Mouse (Mus musculus) stomach, postnatal 0 days (tissue): ENCODE measurements around the gene Mrnip. TPM values are rescaled to one million over a fixed set of nuclear protein-coding genes. Genes with fewer than 3 reads are reported as not detected.

Experiments used
- ATAC-seq: fragments of 200-750 bp; cut with Nextera tagmentation; 2 replicates; pipeline ENCODE4 v1.8.0; 2017; ENCODE audit not compliant: low FRiP score, low TSS enrichment
- DNase-seq: peaks from one replicate; pipeline ENCODE4 v3.0.0-alpha.2; 2016; ENCODE audit warnings: low spot score
- H3K27ac ChIP-seq: fragments of 300-500 bp; sonication (generic); replicated peaks from 2 replicates; pipeline ENCODE4 v1.5.1; 2014; ENCODE audit warnings: mild to moderate bottlenecking, control low read depth
- H3K27me3 ChIP-seq: fragments of 300-500 bp; sonication (generic); 2 replicates; pipeline ENCODE4 v1.6.1; 2014; ENCODE audit warnings: low read length; ENCODE audit not compliant: control insufficient read depth, insufficient read depth
- H3K36me3 ChIP-seq: fragments of 300-500 bp; sonication (generic); 2 replicates; pipeline ENCODE4 v1.6.1; 2014; ENCODE audit warnings: low read length, mixed read lengths; ENCODE audit not compliant: control insufficient read depth, insufficient read depth
- H3K4me1 ChIP-seq: fragments of 300-500 bp; sonication (generic); replicated peaks from 2 replicates; pipeline ENCODE4 v1.6.1; 2014; ENCODE audit warnings: antibody characterized with exemption; ENCODE audit not compliant: control insufficient read depth, insufficient read depth
- H3K4me2 ChIP-seq: fragments of 300-500 bp; sonication (generic); replicated peaks from 2 replicates; pipeline ENCODE4 v1.6.1; 2014; ENCODE audit warnings: low read depth, mild to moderate bottlenecking, control low read depth, moderate library complexity
- H3K4me3 ChIP-seq: fragments of 300-500 bp; sonication (generic); 2 replicates; pipeline ENCODE4 v1.5.1; 2014; ENCODE audit warnings: low read depth, low read length, control low read depth
- H3K9ac ChIP-seq: fragments of 300-500 bp; sonication (generic); 2 replicates; pipeline ENCODE4 v1.6.1; 2014; ENCODE audit warnings: mild to moderate bottlenecking, low read length, control low read depth, mixed read lengths
- H3K9me3 ChIP-seq: fragments of 300-500 bp; sonication (generic); 2 replicates; pipeline ENCODE4 v1.6.1; 2016; ENCODE audit warnings: low read length; ENCODE audit not compliant: control insufficient read depth
- CTCF ChIP-seq: IDR thresholded peaks from 2 replicates; pipeline ENCODE4 v1.5.1; 2016; ENCODE audit warnings: antibody characterized with exemption, low read depth, mild to moderate bottlenecking, moderate library complexity
- EP300 ChIP-seq: optimal IDR thresholded peaks from 2 replicates; pipeline ENCODE3; 2016; ENCODE audit warnings: antibody characterized with exemption
- WGBS: fragments of 180-500 bp; shearing (Covaris S2); extraction: QIAGEN DNeasy Blood & Tissue Kit; methylation state at CpG from one replicate; pipeline ENCODE4 v1.1.7; 2014; 5-methylcytosine and 5-hydroxymethylcytosine counted together
- polyA plus RNA-seq: library from polyadenylated mRNA; unstranded; fragments of >200 nt; fragmentation: Nextera tagmentation; extraction: Ambion mirVana; gene quantifications from 2 replicates; pipeline ENCODE4 v1.2.1, GENCODE M21; 2015

The Mrnip gene
- polyA plus RNA-seq, 1 experiment from 2014 or later, result 6.1 TPM

- no peak for DNase-seq
- Histone ChIP-seq H3K4me1 (no peaks in the 10 kb centered on the region), H3K27me3 (no peaks in the 10 kb centered on the region), H3K9ac (no peak overlapping the region), H3K27ac (no peak overlapping the region), H3K4me2 (no peak overlapping the region), H3K9me3 (no peaks in the 10 kb centered on the region), H3K36me3 (peaks cover 8% of the 10 kb centered on the region; the same call in 1 of the 2 replicates), H3K4me3 (no peak overlapping the region)
- ATAC-seq, result no peak
- no peak for TF ChIP-seq CTCF
- no peak for TF ChIP-seq EP300
- 60% methylated on average over 10 of the region's 10 CpGs for WGBS
These were observed 39.9 kb upstream of the Mrnip start for GRCm38 (mm10) chr11:50134136-50134859.

GRCm38 (mm10) chr11:50138206-50138822 lies 35.9 kb upstream of the Mrnip start:
- peaks cover 19% of the 10 kb centered on the region for H3K36me3 ChIP-seq
- no peak overlapping the region for H3K4me2 ChIP-seq
- H3K4me3 ChIP-seq, result no peak overlapping the region
- 44% methylated on average over 10 of the region's 10 CpGs for WGBS
- ATAC-seq (peak; percentile 36), DNase-seq (no peak)
- H3K9ac ChIP-seq, result no peak overlapping the region
- no peaks in the 10 kb centered on the region for H3K4me1 ChIP-seq
- no peak overlapping the region for H3K27ac ChIP-seq
- no peaks in the 10 kb centered on the region for H3K9me3 ChIP-seq
- TF ChIP-seq CTCF (no peak), EP300 (no peak)
- H3K27me3 ChIP-seq, result no peaks in the 10 kb centered on the region

GRCm38 (mm10) chr11:50139571-50139970 lies 34.7 kb upstream of the Mrnip start:
- no peak for DNase-seq
- 74% methylated on average over 7 of the region's 7 CpGs for WGBS
- no peaks in the 10 kb centered on the region for H3K27me3 ChIP-seq
- no peak overlapping the region for H3K27ac ChIP-seq
- no peak overlapping the region for H3K4me3 ChIP-seq
- H3K9me3 ChIP-seq, result no peaks in the 10 kb centered on the region
- peaks cover 22% of the 10 kb centered on the region for H3K36me3 ChIP-seq
- no peak overlapping the region for H3K4me2 ChIP-seq
- no peak for ATAC-seq
- no peaks in the 10 kb centered on the region for H3K4me1 ChIP-seq
- H3K9ac ChIP-seq, result no peak overlapping the region
- no peak for TF ChIP-seq CTCF
- TF ChIP-seq EP300, result no peak

- Histone ChIP-seq H3K36me3 (peaks cover 42% of the 10 kb centered on the region), H3K9ac (no peak overlapping the region), H3K4me2 (no peak overlapping the region), H3K27me3 (no peaks in the 10 kb centered on the region), H3K4me3 (no peak overlapping the region), H3K27ac (no peak overlapping the region), H3K4me1 (no peaks in the 10 kb centered on the region), H3K9me3 (no peaks in the 10 kb centered on the region)
- TF ChIP-seq EP300 (no peak), CTCF (no peak)
- 84% methylated on average over 3 of the region's 3 CpGs for WGBS
- no peak for DNase-seq
- ATAC-seq, result no peak
These were observed 28.7 kb upstream of the Mrnip start for GRCm38 (mm10) chr11:50145529-50145928.

- peaks cover 40% of the 10 kb centered on the region for H3K36me3 ChIP-seq
- H3K9me3 ChIP-seq, result no peaks in the 10 kb centered on the region
- H3K4me2 ChIP-seq, result no peak overlapping the region
- DNase-seq (no peak), ATAC-seq (no peak)
- H3K4me1 ChIP-seq, result no peaks in the 10 kb centered on the region
- no peak overlapping the region for H3K4me3 ChIP-seq
- H3K27ac ChIP-seq, result no peak overlapping the region
- no peak overlapping the region for H3K9ac ChIP-seq
- 93% methylated on average over 13 of the region's 13 CpGs for WGBS
- TF ChIP-seq CTCF (no peak), EP300 (no peak)
- H3K27me3 ChIP-seq, result no peaks in the 10 kb centered on the region
These were observed 28.1 kb upstream of the Mrnip start for GRCm38 (mm10) chr11:50146121-50146520.
